Mouse (Mus musculus) midbrain, embryonic 13.5 days (tissue): ENCODE measurements around the gene Txnrd1. TPM values are rescaled to one million over a fixed set of nuclear protein-coding genes. Genes with fewer than 3 reads are reported as not detected.

ENCODE experiments used
- ATAC-seq: fragments of 200-750 bp; cut with Nextera tagmentation; 2 replicates; pipeline ENCODE4 v1.8.0; 2017; ENCODE audit warnings: mild to moderate bottlenecking, moderate TSS enrichment, moderate library complexity
- H3K27ac ChIP-seq: fragments of 300-500 bp; sonication (generic); 2 replicates; pipeline ENCODE4 v1.5.1; 2015; ENCODE audit warnings: inconsistent platforms, mild to moderate bottlenecking, moderate library complexity
- H3K27me3 ChIP-seq: fragments of 300-500 bp; sonication (generic); 2 replicates; pipeline ENCODE4 v1.6.1; 2015; ENCODE audit warnings: mild to moderate bottlenecking, inconsistent platforms
- H3K36me3 ChIP-seq: fragments of 300-500 bp; sonication (generic); 2 replicates; pipeline ENCODE4 v1.6.1; 2015; ENCODE audit warnings: mild to moderate bottlenecking, inconsistent platforms
- H3K4me1 ChIP-seq: fragments of 300-500 bp; sonication (generic); replicated peaks from 2 replicates; pipeline ENCODE4 v1.6.1; 2015; ENCODE audit warnings: inconsistent platforms
- H3K4me2 ChIP-seq: fragments of 300-500 bp; sonication (generic); replicated peaks from 2 replicates; pipeline ENCODE4 v1.6.1; 2015; ENCODE audit warnings: moderate library complexity, mild to moderate bottlenecking, inconsistent platforms
- H3K4me3 ChIP-seq: fragments of 300-500 bp; sonication (generic); replicated peaks from 2 replicates; pipeline ENCODE4 v1.5.1; 2015; ENCODE audit warnings: mild to moderate bottlenecking, inconsistent platforms
- H3K9ac ChIP-seq: fragments of 300-500 bp; sonication (generic); replicated peaks from 2 replicates; pipeline ENCODE4 v1.6.1; 2015; ENCODE audit warnings: mild to moderate bottlenecking, inconsistent platforms
- H3K9me3 ChIP-seq: fragments of 300-500 bp; sonication (generic); 2 replicates; pipeline ENCODE4 v1.6.1; 2016; ENCODE audit warnings: mild to moderate bottlenecking, inconsistent platforms
- WGBS: fragments of 180-500 bp; shearing (Covaris S2); methylation state at CpG from one replicate; pipeline ENCODE4 v1.1.7; 2015; 5-methylcytosine and 5-hydroxymethylcytosine counted together
- polyA plus RNA-seq: library from polyadenylated mRNA; unstranded; fragments of >200 nt; fragmentation: Nextera tagmentation; extraction: Ambion mirVana; gene quantifications from 2 replicates; pipeline ENCODE4 v1.2.1, GENCODE M21; 2015

The Txnrd1 gene
- polyA plus RNA-seq, 1 experiment from 2014 or later, result 133 TPM

DNA sequence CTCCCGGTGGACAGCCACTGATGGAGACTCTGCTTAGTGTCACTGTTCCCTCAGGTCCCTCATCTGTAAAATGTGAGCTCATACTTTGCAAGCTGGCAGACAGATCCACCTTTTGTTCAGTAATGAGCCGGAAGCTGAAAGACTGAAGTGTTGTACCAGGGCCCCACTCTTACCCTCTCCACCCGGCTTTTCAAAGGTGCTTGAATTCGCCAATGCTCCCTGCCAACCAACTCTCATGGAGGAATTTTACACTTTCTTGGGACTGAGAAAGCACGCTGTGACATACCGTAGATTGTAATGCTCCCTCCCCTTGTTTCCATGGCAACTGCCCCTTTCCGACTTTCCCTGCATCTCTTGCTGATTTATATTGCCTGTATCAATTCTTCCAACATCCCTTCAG lies 66.8 kb downstream of the Txnrd1 start:
- 4% methylated on average over 7 of the region's 7 CpGs for WGBS
- Histone ChIP-seq H3K9ac (no peak overlapping the region), H3K27ac (peak overlapping the region; percentile 62; the same call in 1 of the 2 replicates), H3K4me2 (peak overlapping the region; percentile 33), H3K36me3 (peaks cover 30% of the 10 kb centered on the region), H3K4me3 (no peak overlapping the region; the same call in 1 of the 2 replicates), H3K4me1 (peaks cover 20% of the 10 kb centered on the region), H3K9me3 (no peaks in the 10 kb centered on the region), H3K27me3 (no peaks in the 10 kb centered on the region)
- peak; percentile 59 for ATAC-seq

DNA sequence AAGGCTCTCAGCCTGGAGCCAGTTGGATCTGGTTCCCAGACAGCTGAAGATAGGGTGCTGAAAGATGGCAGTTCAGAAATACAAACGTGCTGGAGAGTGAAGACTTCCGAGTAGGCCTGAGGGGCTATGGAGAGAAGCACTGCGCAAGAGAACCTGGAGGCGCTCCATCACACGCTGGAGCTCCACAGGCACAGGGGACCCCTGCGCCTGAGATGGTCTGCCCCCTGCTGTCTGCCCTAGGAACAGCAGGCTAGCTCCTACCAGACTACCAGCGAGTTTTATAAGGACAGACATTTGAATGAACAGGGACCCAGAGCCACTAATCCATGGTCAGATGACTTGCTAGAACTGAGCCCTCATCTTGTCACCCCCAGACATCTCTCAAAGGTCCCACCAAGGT lies 67.7 kb downstream of the Txnrd1 start:
- Histone ChIP-seq H3K4me1 (peaks cover 20% of the 10 kb centered on the region), H3K36me3 (peaks cover 21% of the 10 kb centered on the region), H3K9ac (no peak overlapping the region), H3K9me3 (no peaks in the 10 kb centered on the region), H3K27ac (0 out of 2 replicates have a peak overlapping the region, but pooled peaks have one; percentile 62), H3K27me3 (no peaks in the 10 kb centered on the region), H3K4me2 (no peak overlapping the region), H3K4me3 (no peak overlapping the region)
- ATAC-seq, result peak; percentile 69
- 6% methylated on average over 7 of the region's 7 CpGs for WGBS

DNA sequence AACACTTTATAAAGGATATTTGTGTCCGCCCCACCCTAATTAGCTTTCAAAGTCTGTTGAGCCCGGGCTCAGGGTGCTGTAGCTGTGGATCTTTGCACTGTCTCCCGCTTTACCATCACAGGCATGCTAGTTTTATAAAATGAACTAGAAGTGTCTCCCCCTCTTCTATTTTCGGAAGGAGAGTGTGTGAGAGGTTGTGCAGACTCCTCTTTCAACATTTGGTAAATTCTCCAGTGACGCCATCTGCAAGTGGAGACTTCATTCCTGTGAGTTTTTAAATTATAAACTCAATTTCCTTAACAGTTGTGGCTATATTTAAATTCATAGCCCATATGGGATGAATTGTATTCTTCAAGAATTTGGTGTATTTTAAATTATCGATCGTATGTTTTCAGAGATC lies 74.8 kb downstream of the Txnrd1 start:
- H3K4me3 ChIP-seq, result no peak overlapping the region
- WGBS, result 86% methylated on average over 7 of the region's 7 CpGs
- H3K9ac ChIP-seq, result no peak overlapping the region
- peaks cover 3% of the 10 kb centered on the region for H3K4me1 ChIP-seq
- no peak overlapping the region for H3K4me2 ChIP-seq
- no peaks in the 10 kb centered on the region for H3K36me3 ChIP-seq
- no peak overlapping the region for H3K27ac ChIP-seq
- ATAC-seq, result no peak
- H3K9me3 ChIP-seq, result no peaks in the 10 kb centered on the region
- H3K27me3 ChIP-seq, result no peaks in the 10 kb centered on the region

DNA sequence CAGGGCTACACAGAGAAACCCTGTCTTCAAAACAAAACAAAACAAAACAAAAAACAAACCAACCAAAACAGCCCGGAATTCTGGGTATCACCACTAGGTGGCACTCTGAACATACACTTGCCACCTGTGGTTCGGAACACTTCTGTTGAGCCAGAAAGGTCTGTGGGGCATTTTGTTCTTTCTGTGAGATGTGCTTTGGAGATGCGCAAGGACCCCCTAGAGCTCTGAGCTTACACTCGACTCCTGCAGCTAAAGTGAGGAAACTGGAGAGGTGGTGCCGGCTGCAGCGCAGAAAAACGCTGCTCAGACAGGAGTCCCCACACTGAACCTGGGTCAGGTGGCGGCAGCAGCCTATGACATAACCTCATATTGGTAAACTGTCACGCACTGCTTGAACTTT lies 75.6 kb downstream of the Txnrd1 start:
- H3K4me3 ChIP-seq, result no peak overlapping the region

DNA sequence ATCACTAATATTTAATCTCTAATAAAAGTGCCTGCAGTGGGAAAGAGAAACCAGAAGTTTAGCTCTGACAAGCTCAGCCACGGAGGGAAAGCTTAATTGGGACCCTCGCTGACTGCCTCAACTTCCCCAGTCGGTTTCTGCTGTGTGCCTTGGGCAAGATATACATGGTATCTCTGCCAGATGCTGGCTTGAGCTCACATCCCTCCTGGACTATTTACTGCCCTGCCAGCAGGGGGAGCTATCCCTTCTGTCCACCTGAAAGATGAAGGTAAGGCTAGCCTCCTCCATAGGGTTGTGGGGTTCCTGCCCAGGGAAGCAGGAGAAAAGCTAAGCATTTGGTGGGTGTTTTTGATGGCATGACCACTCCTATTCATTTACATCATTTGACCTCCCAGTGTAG lies 76.4 kb downstream of the Txnrd1 start:
- Histone ChIP-seq H3K27ac (no peak overlapping the region), H3K9me3 (no peaks in the 10 kb centered on the region), H3K4me2 (no peak overlapping the region), H3K27me3 (no peaks in the 10 kb centered on the region), H3K4me3 (no peak overlapping the region), H3K9ac (no peak overlapping the region), H3K36me3 (no peaks in the 10 kb centered on the region), H3K4me1 (peaks cover 3% of the 10 kb centered on the region)
- WGBS, result 81% methylated on average over 3 of the region's 3 CpGs
- no peak for ATAC-seq

More for the DNA sequence above, 75.6 kb downstream of the Txnrd1 start:
- Histone ChIP-seq H3K9me3 (no peaks in the 10 kb centered on the region), H3K27ac (no peak overlapping the region), H3K4me1 (peaks cover 3% of the 10 kb centered on the region), H3K36me3 (no peaks in the 10 kb centered on the region), H3K9ac (no peak overlapping the region), H3K27me3 (no peaks in the 10 kb centered on the region), H3K4me2 (peak overlapping the region; percentile 44)
- peak; percentile 35; the same call in 1 of the 2 replicates for ATAC-seq
- 16% methylated on average over 9 of the region's 9 CpGs for WGBS

DNA sequence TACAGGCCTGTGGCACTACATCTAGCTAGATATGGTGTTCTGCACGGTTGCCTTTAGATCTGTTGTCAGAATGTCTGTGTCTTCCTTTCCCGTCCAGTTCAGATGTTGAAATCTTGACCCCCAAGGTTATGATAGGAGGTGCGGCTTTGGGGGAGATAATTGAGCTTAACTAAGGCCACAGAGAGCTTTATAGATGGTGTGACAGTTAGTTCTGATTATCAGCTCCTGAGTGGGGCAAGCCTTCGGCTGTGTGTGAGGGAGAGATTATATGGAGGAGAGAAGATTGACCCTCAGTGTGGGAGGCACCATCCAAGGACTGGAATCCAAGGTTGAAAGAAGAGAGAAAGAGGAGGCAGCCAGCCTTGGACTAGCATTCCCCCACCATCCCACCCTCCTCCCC lies 79.5 kb downstream of the Txnrd1 start:
- no peak overlapping the region for H3K9ac ChIP-seq
- no peak overlapping the region for H3K27ac ChIP-seq
- H3K27me3 ChIP-seq, result no peaks in the 10 kb centered on the region
- no peaks in the 10 kb centered on the region for H3K9me3 ChIP-seq
- peaks cover 3% of the 10 kb centered on the region for H3K4me1 ChIP-seq
- no peak for ATAC-seq
- no peak overlapping the region for H3K4me2 ChIP-seq
- no peaks in the 10 kb centered on the region for H3K36me3 ChIP-seq
- no peak overlapping the region for H3K4me3 ChIP-seq
- 75% methylated on average over 4 of the region's 4 CpGs for WGBS

DNA sequence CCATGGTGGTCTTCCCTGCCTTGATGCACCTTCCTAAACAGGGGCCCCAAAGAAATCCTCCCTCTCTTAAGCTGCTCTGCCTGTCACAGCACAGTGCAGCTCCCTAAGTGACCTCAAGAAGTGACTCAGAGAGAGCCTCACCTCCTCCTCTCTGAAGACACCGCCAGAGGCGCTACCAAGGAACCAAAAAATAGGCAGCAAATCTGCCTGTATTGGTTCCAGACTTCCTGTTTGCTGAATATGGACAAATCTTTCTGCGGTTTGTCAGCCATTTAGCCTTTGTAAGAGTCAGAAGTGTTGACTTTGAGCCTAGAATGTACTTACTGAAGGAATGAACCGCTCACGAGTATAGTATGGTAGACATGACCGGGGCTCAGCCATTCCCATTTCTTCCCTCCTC lies 80.0 kb downstream of the Txnrd1 start:
- peaks cover 3% of the 10 kb centered on the region for H3K4me1 ChIP-seq
- ATAC-seq, result no peak
- H3K9ac ChIP-seq, result no peak overlapping the region
- H3K4me3 ChIP-seq, result no peak overlapping the region
- 91% methylated on average over 6 of the region's 6 CpGs for WGBS
- no peaks in the 10 kb centered on the region for H3K36me3 ChIP-seq
- no peak overlapping the region for H3K4me2 ChIP-seq
- H3K27me3 ChIP-seq, result no peaks in the 10 kb centered on the region
- H3K27ac ChIP-seq, result no peak overlapping the region
- no peaks in the 10 kb centered on the region for H3K9me3 ChIP-seq

DNA sequence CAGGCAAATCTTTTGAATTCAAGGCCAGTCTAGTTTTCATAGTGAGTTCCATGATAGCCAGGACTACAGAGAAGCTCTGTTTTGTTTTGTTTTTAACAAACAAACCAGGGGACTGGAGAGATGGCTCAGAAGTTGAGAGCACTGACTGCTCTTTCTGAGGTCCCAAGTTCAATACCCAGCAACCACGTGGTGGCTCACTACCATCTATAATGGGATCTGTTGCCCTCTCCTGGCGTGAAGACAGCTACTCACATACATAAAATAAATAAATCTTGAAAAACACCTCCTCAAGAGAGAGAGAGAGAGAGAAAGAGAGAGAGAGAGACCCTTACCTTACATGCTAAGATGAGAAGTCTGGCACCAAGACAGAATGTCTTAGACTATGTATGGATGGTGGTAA lies 84.9 kb downstream of the Txnrd1 start:
- no peak overlapping the region for H3K9ac ChIP-seq
- H3K9me3 ChIP-seq, result no peaks in the 10 kb centered on the region
- no peak overlapping the region for H3K27ac ChIP-seq
- WGBS, result 65% methylated on average over 2 of the region's 2 CpGs
- H3K4me1 ChIP-seq, result no peaks in the 10 kb centered on the region
- H3K27me3 ChIP-seq, result no peaks in the 10 kb centered on the region
- H3K4me3 ChIP-seq, result no peak overlapping the region
- H3K4me2 ChIP-seq, result no peak overlapping the region
- no peaks in the 10 kb centered on the region for H3K36me3 ChIP-seq
- no peak for ATAC-seq

DNA sequence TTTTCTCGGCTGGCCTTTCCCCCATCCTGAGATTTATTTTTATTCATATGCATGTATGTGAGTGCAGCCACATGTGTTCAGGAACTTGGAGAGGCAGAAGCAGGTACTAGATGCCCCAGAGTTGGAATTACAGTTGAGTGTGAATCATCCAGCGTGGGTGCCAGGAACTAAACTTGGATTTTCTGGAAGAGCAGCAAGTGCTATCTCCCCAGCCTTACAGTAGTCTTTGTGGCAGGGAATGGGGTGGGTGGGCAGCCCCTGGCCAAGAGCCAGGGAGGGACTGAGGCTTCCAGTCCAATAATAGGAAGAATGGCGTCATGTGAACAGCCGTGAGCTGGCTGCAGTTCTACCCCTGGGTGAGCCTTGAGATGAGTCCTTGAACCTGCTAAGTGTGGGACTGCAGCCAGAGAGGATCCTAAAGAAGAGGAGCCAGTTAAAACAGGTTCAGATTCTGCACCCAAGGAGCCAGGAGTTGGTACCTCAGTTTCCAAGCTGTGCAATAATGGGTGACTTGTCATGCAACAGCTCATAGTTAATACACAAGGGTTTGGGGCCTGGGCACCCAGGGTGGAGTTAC lies 85.7 kb downstream of the Txnrd1 start:
- WGBS, result 91% methylated on average over 4 of the region's 4 CpGs
- Histone ChIP-seq H3K36me3 (no peaks in the 10 kb centered on the region), H3K27ac (no peak overlapping the region), H3K27me3 (no peaks in the 10 kb centered on the region), H3K4me2 (no peak overlapping the region), H3K9me3 (no peaks in the 10 kb centered on the region), H3K9ac (no peak overlapping the region), H3K4me3 (no peak overlapping the region), H3K4me1 (no peaks in the 10 kb centered on the region)
- ATAC-seq, result no peak

DNA sequence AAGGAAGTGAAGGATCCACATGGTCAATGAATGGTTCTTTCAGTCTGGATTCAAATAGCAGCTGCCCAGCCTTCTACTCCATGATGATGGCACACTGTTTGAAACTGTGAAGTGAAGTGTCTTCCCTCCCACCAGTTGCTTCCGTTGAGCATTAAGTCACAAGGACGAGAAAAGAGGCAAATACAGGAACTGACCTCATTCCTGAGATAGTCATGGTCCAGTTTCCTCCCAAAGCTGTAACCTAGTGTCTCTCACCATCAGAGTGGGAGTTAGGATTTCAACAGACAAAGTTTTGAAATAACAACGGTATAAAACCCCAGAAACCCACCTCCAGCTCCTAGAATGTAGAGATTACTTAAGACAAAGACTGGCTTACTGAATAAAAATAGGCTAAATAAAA lies 89.8 kb downstream of the Txnrd1 start:
- Histone ChIP-seq H3K4me2 (no peak overlapping the region), H3K27me3 (no peaks in the 10 kb centered on the region), H3K27ac (no peak overlapping the region), H3K4me3 (no peak overlapping the region), H3K36me3 (no peaks in the 10 kb centered on the region), H3K9ac (no peak overlapping the region), H3K9me3 (peaks cover 2% of the 10 kb centered on the region; the same call in 1 of the 2 replicates), H3K4me1 (no peaks in the 10 kb centered on the region)
- no peak for ATAC-seq
- 73% methylated on average over 3 of the region's 3 CpGs for WGBS

DNA sequence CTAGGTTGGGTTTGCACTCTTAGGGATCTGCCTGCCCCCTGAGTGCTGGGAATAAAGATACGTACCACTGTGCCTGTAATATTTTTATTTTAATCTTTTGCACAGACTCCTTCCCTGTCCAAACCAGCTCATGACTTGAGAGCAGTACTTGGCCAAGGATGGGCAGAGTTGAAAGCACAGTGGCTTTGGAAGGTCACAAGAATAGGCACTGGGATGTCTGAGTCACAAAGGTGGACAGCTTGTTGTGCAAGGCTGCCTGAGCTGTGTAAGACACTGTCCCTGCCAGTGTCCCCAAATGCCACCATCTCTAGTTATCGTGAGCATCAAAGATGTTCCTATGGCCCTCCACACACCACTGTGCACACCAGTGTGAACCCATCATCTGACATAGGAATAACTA lies 91.0 kb downstream of the Txnrd1 start:
- 94% methylated on average over 2 of the region's 2 CpGs for WGBS
- Histone ChIP-seq H3K4me2 (no peak overlapping the region), H3K36me3 (no peaks in the 10 kb centered on the region), H3K27ac (no peak overlapping the region), H3K4me3 (no peak overlapping the region), H3K9me3 (peaks cover 2% of the 10 kb centered on the region; the same call in 1 of the 2 replicates), H3K9ac (no peak overlapping the region), H3K4me1 (no peaks in the 10 kb centered on the region), H3K27me3 (no peaks in the 10 kb centered on the region)
- no peak for ATAC-seq

DNA sequence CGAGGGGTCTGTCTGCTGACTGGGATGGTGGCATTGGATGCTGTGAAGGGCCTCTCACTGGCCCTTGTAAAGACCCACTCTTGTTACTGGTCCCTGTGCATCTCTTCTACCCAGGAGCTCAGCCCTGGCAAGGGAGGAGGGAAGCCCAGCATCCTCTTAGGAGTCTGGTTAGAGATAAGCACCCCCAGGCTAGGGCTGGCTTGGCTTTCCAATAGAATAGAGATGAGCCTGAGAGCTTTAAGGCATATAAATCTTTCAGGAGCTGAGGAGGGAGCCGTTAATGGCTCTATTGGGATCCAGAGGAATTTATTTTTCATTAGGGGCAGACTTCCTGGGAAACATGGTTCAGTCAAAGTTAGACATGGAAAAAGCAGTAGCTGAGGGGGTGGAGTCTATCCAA lies 91.9 kb downstream of the Txnrd1 start:
- Histone ChIP-seq H3K27me3 (no peaks in the 10 kb centered on the region), H3K4me1 (no peaks in the 10 kb centered on the region), H3K4me3 (no peak overlapping the region), H3K27ac (no peak overlapping the region), H3K4me2 (no peak overlapping the region), H3K9ac (no peak overlapping the region), H3K36me3 (no peaks in the 10 kb centered on the region), H3K9me3 (peaks cover 2% of the 10 kb centered on the region; the same call in 1 of the 2 replicates)
- WGBS, result 78% methylated on average over 2 of the region's 2 CpGs
- no peak for ATAC-seq

DNA sequence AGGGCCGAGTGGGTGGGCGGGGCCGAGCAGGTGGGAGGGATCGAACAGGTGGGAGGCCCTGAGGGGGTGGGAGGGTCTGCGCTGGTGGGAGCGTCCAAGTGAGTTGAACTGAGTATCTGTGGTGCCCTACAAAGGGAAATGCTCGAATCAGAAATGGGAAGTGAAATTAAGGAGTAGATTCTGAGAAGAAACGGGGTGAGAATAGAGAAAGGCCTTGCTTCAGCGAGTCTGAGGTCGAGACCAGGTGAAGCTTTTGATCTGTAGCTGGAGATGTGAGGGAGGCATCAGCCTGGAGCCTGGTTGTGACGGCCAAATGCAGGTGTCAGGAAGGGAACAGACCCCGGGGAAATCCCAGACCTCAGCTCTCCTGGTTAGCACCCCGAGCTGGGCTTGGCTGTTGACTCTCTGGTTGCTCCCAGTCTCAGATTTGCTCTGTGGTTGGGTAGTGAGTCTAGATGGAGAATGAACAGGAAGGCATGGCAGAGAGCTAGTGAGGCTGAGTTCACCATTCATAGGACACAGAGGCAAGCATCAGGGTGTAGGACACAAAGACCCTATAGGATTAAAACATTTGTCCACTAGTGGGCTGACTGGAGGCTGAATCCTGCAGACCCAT lies 101.4 kb downstream of the Txnrd1 start:
- H3K27ac ChIP-seq, result no peak overlapping the region
- no peak for ATAC-seq
- no peaks in the 10 kb centered on the region for H3K27me3 ChIP-seq
- WGBS, result 83% methylated on average over 13 of the region's 13 CpGs
- no peaks in the 10 kb centered on the region for H3K4me1 ChIP-seq
- no peaks in the 10 kb centered on the region for H3K9me3 ChIP-seq
- no peak overlapping the region for H3K4me3 ChIP-seq
- no peak overlapping the region for H3K4me2 ChIP-seq
- H3K36me3 ChIP-seq, result no peaks in the 10 kb centered on the region
- no peak overlapping the region for H3K9ac ChIP-seq
